Mouse (Mus musculus) adrenal gland, postnatal 4 days (tissue): ENCODE results near the gene Pcsk1n. TPM values are rescaled to one million over a fixed set of nuclear protein-coding genes. Genes with fewer than 3 reads are reported as not detected.

Experiments
- DNase-seq, 2 experiments: peaks; one replicate each; pipeline ENCODE4 v3.0.0; 2021 to 2022; ENCODE audit warnings: low spot score in 2 of 2, mixed read lengths in 2 of 2
- total RNA-seq, 2 experiments: library from RNA; stranded (reverse); gene quantifications; 2 replicates each; pipeline ENCODE4 v1.2.3; 2021

Pcsk1n gene
- total RNA-seq, 2 experiments from 2014 or later: 63.6 to 65.7 TPM

DNA sequence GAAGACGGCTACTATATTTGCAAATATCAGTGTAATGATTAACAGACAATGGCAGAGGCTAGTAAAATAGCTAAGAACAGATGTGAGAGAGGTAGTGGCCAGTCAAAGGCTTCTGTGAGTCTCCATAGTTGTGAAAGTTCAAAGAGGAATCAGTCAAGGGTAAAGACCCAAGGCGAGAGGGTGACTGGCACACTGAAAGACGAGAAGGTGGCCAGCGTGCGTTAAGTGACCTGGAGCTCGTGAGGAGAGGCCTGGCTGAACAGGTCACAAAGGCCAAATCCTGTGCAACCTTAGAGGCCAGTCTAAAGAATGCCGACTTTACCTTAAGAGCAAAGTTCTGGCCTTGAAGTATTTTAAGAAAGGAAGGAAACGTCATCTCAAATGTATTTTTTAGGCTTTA, 26.0 kb downstream of the Pcsk1n start:
- DNase-seq: no peak

DNA sequence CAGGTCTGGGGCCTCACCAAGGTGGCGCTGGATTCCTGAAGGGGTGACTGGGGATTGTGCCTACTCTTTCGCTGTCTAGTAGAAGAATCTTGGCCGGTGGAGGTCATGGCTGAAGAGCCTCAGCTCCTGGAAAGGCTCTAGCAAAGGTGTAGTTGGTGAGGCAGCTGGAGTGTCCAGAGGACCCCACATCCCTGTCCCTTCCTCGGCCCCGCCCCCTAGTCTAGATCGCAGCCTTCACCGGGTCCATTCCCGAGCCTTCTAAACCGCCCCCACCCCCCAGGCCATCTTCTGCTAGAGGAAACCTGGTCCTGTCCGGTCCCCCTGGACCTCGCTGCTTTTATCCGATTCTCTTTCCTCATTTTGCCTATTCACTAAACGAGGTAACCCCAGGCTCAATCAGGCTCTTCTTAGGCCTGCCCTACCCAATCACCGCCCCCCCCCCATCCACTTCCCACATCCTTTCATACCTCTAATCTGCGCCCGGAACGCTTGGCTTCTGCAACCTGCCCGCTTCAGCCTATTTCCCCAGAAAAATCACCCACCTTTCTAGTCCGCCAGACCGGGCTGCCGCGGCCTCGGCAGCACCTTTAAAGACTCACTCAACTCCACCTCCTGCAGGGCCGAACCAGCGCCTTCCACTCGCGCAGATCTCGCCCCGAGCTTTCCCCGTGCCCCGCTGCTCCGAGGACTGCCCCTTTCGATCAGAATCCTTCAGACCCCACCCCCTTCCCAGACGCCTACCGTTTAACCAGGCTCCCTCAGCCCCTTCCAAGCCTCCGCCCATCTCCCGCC, 27.7 kb downstream of the Pcsk1n start, which contains the start of gene Hdac6:
Hdac6 (minus strand) TSS at position 782 of the 792 bp plus-strand sequence.
- no peak for DNase-seq

DNA sequence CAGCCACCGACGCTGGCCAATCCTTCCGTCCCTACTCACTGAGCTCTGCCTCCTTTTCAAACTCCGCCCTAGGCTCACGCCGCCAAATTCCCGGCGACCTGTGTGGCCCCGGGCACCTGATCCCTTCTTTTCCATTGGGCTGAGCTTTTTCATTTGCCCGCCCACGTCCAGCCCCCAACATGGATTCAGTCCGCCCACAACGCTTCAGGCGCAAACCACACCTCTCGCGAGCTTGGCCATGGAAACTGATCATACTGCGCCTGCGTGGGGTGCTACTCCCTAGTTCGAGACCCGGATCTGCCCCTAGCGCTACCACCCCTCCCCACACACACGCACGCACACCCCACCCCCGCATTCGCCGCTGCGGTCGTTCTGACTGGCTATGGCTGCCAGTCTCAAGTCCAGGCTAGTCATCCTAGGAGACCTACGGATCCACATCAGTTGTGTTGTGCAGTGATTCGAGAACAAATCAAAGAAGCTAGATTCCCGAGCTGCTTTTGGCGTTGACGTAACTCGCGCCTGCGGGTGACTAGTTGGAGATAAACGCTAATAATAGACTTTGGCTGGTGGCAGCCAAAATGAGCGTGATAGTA, 28.4 kb downstream of the Pcsk1n start:
- DNase-seq: peak; percentile 53 to 79

DNA sequence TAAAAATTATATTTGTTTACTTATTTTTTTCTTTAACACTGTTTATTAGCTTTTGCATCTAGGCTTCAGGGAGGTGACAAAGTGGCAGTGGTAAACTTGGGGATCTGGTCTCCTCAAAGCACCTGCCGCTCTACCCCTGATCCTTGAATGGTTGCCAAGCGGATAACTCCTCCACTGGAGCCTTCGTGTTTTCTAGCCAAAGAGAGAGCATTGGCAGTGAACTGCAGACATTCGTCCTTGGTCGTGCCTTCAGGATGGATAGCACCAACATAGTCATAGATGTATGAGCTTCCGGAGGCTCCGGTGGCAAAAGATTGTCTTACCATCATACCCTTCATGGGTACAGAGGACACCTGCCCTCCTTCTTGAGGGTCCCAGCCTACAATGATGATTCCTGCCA, 30.5 kb downstream of the Pcsk1n start:
- DNase-seq: no peak

DNA sequence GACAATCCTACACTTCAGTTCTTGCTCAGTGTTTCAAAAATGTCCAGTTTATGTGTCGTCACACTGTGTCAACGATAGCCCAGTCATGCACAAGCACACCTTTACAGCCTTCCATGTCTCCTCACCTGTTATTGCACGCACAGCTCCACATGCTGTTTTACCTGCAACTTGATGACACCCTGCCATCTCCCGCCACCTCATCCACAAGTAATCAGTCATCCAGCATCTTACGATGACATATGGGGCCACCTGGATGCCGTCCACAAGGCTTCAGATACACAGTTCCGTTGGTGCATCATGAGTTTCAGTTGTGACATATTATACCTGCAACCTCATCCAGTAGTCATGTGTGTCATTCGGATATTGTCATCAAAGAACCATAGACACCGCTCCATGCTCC, 39.2 kb downstream of the Pcsk1n start:
- no peak for DNase-seq

DNA sequence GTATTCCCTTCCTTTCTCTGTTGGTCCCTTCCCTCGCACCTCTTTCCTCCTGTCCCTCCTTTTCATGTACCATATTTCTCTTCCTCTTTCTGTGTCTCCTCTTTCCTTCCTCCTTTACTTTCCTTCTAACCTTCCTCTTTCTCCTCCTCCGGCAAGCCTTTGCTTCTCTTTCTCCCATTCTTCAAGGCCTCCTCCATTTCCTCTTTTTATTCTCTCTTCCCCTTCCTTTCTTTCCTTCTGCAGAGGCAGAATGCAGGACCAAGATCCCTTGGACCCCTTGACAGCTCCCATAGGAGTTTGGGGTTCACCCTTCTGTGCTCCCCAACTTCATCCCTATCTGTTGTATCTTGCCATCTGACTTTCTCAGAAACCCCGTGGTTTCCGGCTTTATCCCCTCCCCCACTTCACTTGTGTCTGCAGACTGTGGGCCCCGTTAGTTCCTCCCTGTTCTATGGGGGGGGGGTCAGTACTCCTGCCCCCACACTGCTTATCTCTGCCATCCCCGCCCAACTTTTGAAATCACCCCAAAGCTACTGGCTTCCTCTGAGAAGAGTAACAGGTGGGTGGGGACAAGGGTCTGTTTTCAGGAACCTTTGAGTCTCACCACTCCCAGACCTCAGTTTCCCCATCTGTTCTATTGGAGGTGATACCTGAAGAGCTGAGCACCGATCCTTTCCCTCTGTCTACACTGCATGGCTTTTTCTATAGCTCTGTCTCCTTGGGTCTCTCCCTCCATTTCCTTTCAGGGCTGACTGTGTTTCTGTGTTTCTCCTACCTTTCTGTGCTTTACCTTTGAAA, 44.4 kb downstream of the Pcsk1n start:
- no peak for DNase-seq

DNA sequence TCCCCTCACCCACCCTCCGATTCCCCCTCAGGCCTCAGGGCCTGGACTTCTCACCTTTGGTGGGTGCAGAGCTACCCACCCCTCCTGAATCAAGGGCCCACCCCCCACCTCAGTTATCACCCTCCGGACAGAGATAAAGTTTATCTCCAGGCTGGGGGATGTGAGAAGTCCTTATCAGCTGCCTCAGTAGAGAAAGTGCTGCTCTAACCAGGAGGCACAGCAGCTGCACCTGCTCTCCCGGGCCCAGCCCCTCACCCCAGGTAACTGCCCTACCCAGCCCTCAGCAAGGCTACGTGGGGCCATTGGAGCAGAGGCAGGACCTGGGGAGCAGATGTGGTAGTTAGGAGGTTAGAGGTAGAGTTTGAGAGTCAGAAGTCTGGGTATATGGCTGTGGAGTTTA, 46.5 kb downstream of the Pcsk1n start:
- DNase-seq: no peak

DNA sequence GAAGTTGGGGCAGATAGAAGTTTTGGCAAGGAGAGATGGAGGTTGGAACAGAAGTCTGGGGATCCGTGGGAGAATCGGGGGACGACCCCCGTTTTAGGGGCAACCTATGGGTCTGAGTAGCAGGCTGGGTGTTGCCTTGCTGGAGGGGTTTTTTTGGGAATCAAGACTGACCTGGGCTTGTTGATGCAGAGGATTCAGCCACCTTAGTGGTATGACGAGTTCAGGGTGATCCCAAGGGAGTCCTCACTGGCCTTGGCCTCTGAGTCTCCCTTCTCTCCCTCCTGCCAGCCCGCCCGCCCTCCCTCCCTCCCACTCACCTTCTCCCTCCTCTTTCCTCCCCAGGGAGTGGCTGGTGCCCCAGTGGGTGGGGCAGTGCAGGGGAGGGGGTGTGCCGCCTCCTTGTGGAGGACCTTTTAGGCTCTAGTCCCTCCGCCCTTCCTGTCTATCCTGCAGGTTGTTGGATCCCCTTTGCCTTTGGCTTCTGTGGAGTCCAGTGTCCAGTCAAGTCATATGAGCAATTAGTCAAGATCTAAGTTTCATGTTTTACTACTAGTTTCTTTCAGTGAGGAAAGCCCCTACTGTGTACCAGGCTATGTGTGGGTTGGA, 48.1 kb downstream of the Pcsk1n start:
- no peak for DNase-seq

DNA sequence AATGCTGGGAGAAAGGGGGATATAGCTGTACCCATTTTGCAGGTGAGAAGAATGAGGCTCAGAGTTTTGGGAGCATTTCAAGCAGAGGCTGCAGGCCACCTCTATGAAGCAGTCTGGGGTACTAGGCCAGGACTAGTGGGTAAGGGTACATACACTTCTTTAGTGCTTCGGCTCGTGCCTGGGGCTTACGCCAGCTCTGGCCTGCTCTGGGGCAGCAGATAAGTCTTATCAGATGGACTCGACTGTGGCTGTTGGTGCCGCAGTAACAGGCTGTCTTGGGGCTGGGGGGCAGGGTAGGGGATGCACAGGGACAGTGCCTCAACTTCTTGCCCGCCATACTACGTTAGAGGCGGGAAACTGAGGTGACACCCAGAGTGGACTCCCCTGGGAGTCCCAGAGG, 48.6 kb downstream of the Pcsk1n start:
- no peak for DNase-seq

DNA sequence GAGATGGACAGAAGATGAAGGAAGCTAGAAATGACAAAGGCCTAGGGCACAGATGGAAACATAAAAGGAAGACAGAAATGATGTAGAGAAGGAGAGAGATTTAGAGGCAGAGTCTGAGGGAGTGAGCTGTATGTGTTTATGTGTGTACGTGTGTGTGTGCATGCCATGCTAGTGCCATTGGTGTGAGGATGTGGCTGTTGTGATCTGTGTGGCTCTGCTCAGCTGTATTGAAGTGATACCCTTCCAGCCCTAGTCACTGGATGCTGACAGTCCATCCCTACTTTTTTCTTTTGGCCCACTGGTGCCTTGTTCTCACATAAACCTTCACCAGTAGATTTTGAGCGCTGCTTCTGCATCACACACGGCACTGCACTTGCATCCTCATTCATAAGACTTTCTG, 49.3 kb downstream of the Pcsk1n start:
- DNase-seq: no peak

DNA sequence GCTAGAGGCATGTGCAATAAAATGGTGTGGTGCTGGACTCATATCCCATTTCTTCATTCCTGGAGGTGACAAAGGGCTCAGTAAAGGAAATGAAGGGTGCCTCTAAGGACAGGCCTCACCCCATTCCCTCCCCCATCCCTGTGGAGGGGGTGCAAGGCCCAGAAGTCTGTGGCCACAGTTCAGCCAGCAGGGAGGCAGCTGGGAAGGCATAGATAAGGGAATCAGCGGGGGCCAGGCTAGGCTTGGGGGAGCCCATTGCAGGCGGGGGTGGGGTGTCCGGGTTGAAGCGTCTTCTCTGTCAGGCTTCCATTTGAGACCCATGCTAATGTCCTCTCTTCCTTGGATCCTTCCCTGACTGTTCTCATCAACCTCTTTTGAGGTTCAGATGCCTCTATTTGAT, 51.7 kb downstream of the Pcsk1n start:
- no peak for DNase-seq

Other genes starting within 250 kb of the Pcsk1n start
- 100 to 1,000 TPM in 1 of 2 experiments, 10 to 100 TPM in 1; 87.4 to 102 TPM for gene Plp2, start 248.4 kb upstream of the Pcsk1n start, total RNA-seq
- 1 to 10 TPM in 1 of 2 experiments, under 1 TPM in 1; 0.42 to 1.4 TPM for gene Magix, start 238.6 kb upstream of the Pcsk1n start, total RNA-seq
- 10 to 100 TPM; 47.7 to 48.2 TPM for gene Gpkow, start 222.7 kb upstream of the Pcsk1n start, total RNA-seq
- gene Wdr45, start 205.5 kb upstream of the Pcsk1n start, total RNA-seq: 10 to 100 TPM; 68.0 to 75.4 TPM
- gene Gm45208, start 197.6 kb upstream of the Pcsk1n start, total RNA-seq: 1 to 10 TPM in 1 of 2 experiments, not detected in 1; 1.4 TPM
- gene Praf2, start 191.4 kb upstream of the Pcsk1n start, total RNA-seq: 10 to 100 TPM; 15.5 to 16.0 TPM
- gene Ccdc120, start 168.9 kb upstream of the Pcsk1n start, total RNA-seq: 10 to 100 TPM in 1 of 2 experiments, 1 to 10 TPM in 1; 9.0 to 10.8 TPM
- 10 to 100 TPM; 39.9 to 41.0 TPM for gene Tfe3, start 157.3 kb upstream of the Pcsk1n start, total RNA-seq
- 10 to 100 TPM; 52.0 to 64.8 TPM for gene Gripap1, start 130.1 kb upstream of the Pcsk1n start, total RNA-seq
- 1 to 10 TPM; 2.2 to 3.6 TPM for gene Kcnd1, start 97.5 kb upstream of the Pcsk1n start, total RNA-seq
- 10 to 100 TPM; 73.4 to 86.3 TPM for gene Otud5, start 78.5 kb upstream of the Pcsk1n start, total RNA-seq
- gene Pim2, start 41.6 kb upstream of the Pcsk1n start, total RNA-seq: 1 to 10 TPM; 8.1 to 9.5 TPM
- 10 to 100 TPM; 38.7 to 42.9 TPM for gene Slc35a2, start 35.8 kb upstream of the Pcsk1n start, total RNA-seq
- 100 to 1,000 TPM; 108 to 111 TPM for gene Pqbp1, start 20.6 kb upstream of the Pcsk1n start, total RNA-seq
- 100 to 1,000 TPM in 1 of 2 experiments, 10 to 100 TPM in 1; 95.7 to 101 TPM for gene Timm17b, start 20.5 kb upstream of the Pcsk1n start, total RNA-seq
- gene Gm10491, start 12.0 kb upstream of the Pcsk1n start, total RNA-seq: not detected
- gene Gm10490, start 10.3 kb upstream of the Pcsk1n start, total RNA-seq: not detected
- not detected for gene Eras, start 8.8 kb downstream of the Pcsk1n start, total RNA-seq
- gene Hdac6, start 28.1 kb downstream of the Pcsk1n start, total RNA-seq: 10 to 100 TPM; 29.9 to 38.9 TPM
- 1 to 10 TPM; 2.0 to 3.4 TPM for gene Gata1, start 58.2 kb downstream of the Pcsk1n start, total RNA-seq
- gene Glod5, start 98.7 kb downstream of the Pcsk1n start, total RNA-seq: 1 to 10 TPM in 1 of 2 experiments, not detected in 1; 1.1 TPM
- gene Suv39h1, start 154.9 kb downstream of the Pcsk1n start, total RNA-seq: 10 to 100 TPM; 28.9 to 30.0 TPM
- gene Was, start 170.7 kb downstream of the Pcsk1n start, total RNA-seq: 1 to 10 TPM; 3.1 to 3.3 TPM
- gene Wdr13, start 213.1 kb downstream of the Pcsk1n start, total RNA-seq: 10 to 100 TPM; 68.3 to 76.5 TPM
- gene Rbm3, start 226.1 kb downstream of the Pcsk1n start, total RNA-seq: 100 to 1,000 TPM; 391 to 494 TPM